ENCODE assay signal across 10 mouse cellular contexts in the genomic region with DNA sequence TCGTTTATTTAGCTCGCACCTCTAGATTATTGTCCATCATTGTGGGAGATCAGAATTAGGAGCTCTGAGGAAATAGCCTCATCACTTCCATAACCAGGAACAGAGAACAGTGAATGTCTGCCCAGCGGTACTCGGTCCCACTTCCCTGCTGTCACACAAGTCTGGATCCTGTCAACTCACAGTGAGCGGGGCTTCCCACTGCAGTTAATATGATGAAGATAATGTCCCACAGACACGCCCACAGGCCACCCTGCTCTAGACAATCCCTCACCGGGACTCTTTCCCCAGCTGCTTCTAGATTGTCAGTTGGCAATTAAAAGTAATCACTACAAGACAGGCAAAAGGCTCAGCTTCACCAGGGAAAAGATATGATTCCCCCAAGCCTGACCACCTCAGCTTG.
A peak's percentile ranks its signal among the peaks of the same experiment; 100 is the strongest.
DNase-seq lines count a peak whose midpoint lies in the region; ATAC-seq and TF ChIP-seq lines count a peak whose summit lies in the region.
"Had no signal": no experiment of that assay in that cellular context is flagged by ENCODE, and none has a peak within 500 bp of the region (broad histone marks: within the 10 kb centered on the region; RNA-seq: fewer than 3 reads in every experiment).

No protein-coding gene starts in this region.

- H3K4me1 ChIP-seq in intestine, embryonic 14.5 days (replicated peaks; ENCODE audit: control insufficient read depth, insufficient read depth, low read length): peaks cover 12% of the 10 kb centered on the region
- no peaks in the 10 kb centered on the region for H3K4me1 ChIP-seq in intestine, postnatal 0 days (replicated peaks; ENCODE audit: control insufficient read depth, insufficient read depth, low read length)
- H3K4me1 ChIP-seq in midbrain, embryonic 11.5 days (ENCODE audit: control insufficient read depth, insufficient read depth, low read length): no peaks in the 10 kb centered on the region
- no peaks in the 10 kb centered on the region for H3K4me1 ChIP-seq in midbrain, embryonic 16.5 days (ENCODE audit: control insufficient read depth, insufficient read depth, low read length)
- peaks cover 12% of the 10 kb centered on the region for H3K4me1 ChIP-seq in stomach, embryonic 14.5 days (ENCODE audit: control insufficient read depth, insufficient read depth, low read length)
- H3K4me1 ChIP-seq: embryonic facial prominence, embryonic 15.5 days; limb, embryonic 15.5 days had no signal

- no peak overlapping the region for H3K4me3 ChIP-seq in intestine, embryonic 14.5 days (ENCODE audit: low read depth, low read length)
- H3K4me3 ChIP-seq in intestine, postnatal 0 days (ENCODE audit: low read depth, low read length): no peak overlapping the region
- no peak overlapping the region for H3K4me3 ChIP-seq in midbrain, embryonic 11.5 days (ENCODE audit: low read depth, low read length)
- no peak overlapping the region for H3K4me3 ChIP-seq in midbrain, embryonic 16.5 days (ENCODE audit: low read depth, low read length)
- no peak overlapping the region for H3K4me3 ChIP-seq in stomach, embryonic 14.5 days (ENCODE audit: low read depth, low read length)
- H3K4me3 ChIP-seq: embryonic facial prominence, embryonic 15.5 days; limb, embryonic 15.5 days had no signal

- H3K4me2 ChIP-seq in intestine, embryonic 14.5 days (ENCODE audit: low read length): no peak overlapping the region
- no peak overlapping the region for H3K4me2 ChIP-seq in intestine, postnatal 0 days (replicated peaks; ENCODE audit: low read depth)
- H3K4me2 ChIP-seq in midbrain, embryonic 11.5 days: no peak overlapping the region
- H3K4me2 ChIP-seq in midbrain, embryonic 16.5 days (ENCODE audit: low read length): no peak overlapping the region
- H3K4me2 ChIP-seq in stomach, embryonic 14.5 days (replicated peaks; ENCODE audit: low read depth, low read length): no peak overlapping the region
- H3K4me2 ChIP-seq: embryonic facial prominence, embryonic 15.5 days; limb, embryonic 15.5 days had no signal

- H3K9ac ChIP-seq in intestine, embryonic 14.5 days (ENCODE audit: low read length): no peak overlapping the region
- H3K9ac ChIP-seq in intestine, postnatal 0 days (ENCODE audit: low read depth, low read length): no peak overlapping the region
- no peak overlapping the region for H3K9ac ChIP-seq in midbrain, embryonic 11.5 days (ENCODE audit: low read length)
- H3K9ac ChIP-seq in midbrain, embryonic 16.5 days (ENCODE audit: low read depth, low read length): no peak overlapping the region
- no peak overlapping the region for H3K9ac ChIP-seq in stomach, embryonic 14.5 days (replicated peaks; ENCODE audit: low read depth, low read length)
- H3K9ac ChIP-seq: embryonic facial prominence, embryonic 15.5 days; limb, embryonic 15.5 days had no signal

- peak; percentile 30 for DNase-seq in embryo, embryonic 10.5 days (ENCODE audit: low spot score)
- no peak for DNase-seq in embryo, embryonic 9.5 days (ENCODE audit: extremely low spot score)
- no peak for DNase-seq in intestine, embryonic 14.5 days (ENCODE audit: low spot score)
- DNase-seq in midbrain, embryonic 11.5 days (ENCODE audit: low spot score, missing footprints): peak; percentile 76
- no peak for DNase-seq in adrenal gland, postnatal 10 days

- peak overlapping the region; percentile 47; the same call in 1 of the 2 replicates for H3K27ac ChIP-seq in intestine, embryonic 14.5 days (ENCODE audit: low read depth)
- H3K27ac ChIP-seq in intestine, postnatal 0 days (ENCODE audit: low read depth, low read length): no peak overlapping the region
- no peak overlapping the region for H3K27ac ChIP-seq in midbrain, embryonic 11.5 days (ENCODE audit: low read depth, low read length)
- H3K27ac ChIP-seq in midbrain, embryonic 16.5 days (ENCODE audit: low read length): no peak overlapping the region
- peak overlapping the region; percentile 24; the same call in 1 of the 2 replicates for H3K27ac ChIP-seq in stomach, embryonic 14.5 days (ENCODE audit: low read length)
- H3K27ac ChIP-seq: embryonic facial prominence, embryonic 15.5 days; limb, embryonic 15.5 days had no signal

- ATAC-seq in intestine, embryonic 14.5 days (replicated peaks; ENCODE audit: low FRiP score, low TSS enrichment, low read depth): peak; percentile 63; the same call in 1 of the 2 replicates
- no peak for ATAC-seq in intestine, postnatal 0 days
- ATAC-seq in midbrain, embryonic 11.5 days (ENCODE audit: low FRiP score): no peak
- ATAC-seq in midbrain, embryonic 16.5 days: no peak
- no peak; the same call in 1 of the 2 replicates for ATAC-seq in stomach, embryonic 14.5 days (ENCODE audit: insufficient number of reproducible peaks, insufficient read depth, low FRiP score, low read depth)

- H3K27me3 ChIP-seq in intestine, embryonic 14.5 days (replicated peaks; ENCODE audit: control insufficient read depth, insufficient read depth, low read length): no peaks in the 10 kb centered on the region
- H3K27me3 ChIP-seq in intestine, postnatal 0 days (replicated peaks; ENCODE audit: control insufficient read depth, insufficient read depth, low read length): no peaks in the 10 kb centered on the region
- H3K27me3 ChIP-seq in midbrain, embryonic 11.5 days (ENCODE audit: control insufficient read depth, insufficient read depth, low read length): no peaks in the 10 kb centered on the region
- no peaks in the 10 kb centered on the region for H3K27me3 ChIP-seq in midbrain, embryonic 16.5 days (ENCODE audit: control insufficient read depth, insufficient read depth, low read depth, low read length)
- H3K27me3 ChIP-seq in stomach, embryonic 14.5 days (ENCODE audit: control insufficient read depth, insufficient read depth, low read length): no peaks in the 10 kb centered on the region
- H3K27me3 ChIP-seq: embryonic facial prominence, embryonic 15.5 days; limb, embryonic 15.5 days had no signal

- no peaks in the 10 kb centered on the region for H3K36me3 ChIP-seq in intestine, embryonic 14.5 days (ENCODE audit: control insufficient read depth, insufficient read depth, low read length)
- no peaks in the 10 kb centered on the region for H3K36me3 ChIP-seq in intestine, postnatal 0 days (ENCODE audit: control insufficient read depth, insufficient read depth)
- H3K36me3 ChIP-seq in midbrain, embryonic 11.5 days (ENCODE audit: control insufficient read depth, insufficient read depth, low read length): no peaks in the 10 kb centered on the region
- H3K36me3 ChIP-seq in midbrain, embryonic 16.5 days (ENCODE audit: control insufficient read depth, insufficient read depth, low read length): no peaks in the 10 kb centered on the region
- H3K36me3 ChIP-seq in stomach, embryonic 14.5 days (ENCODE audit: control insufficient read depth, insufficient read depth, low read length): no peaks in the 10 kb centered on the region
- H3K36me3 ChIP-seq: embryonic facial prominence, embryonic 15.5 days; limb, embryonic 15.5 days had no signal

- TF ChIP-seq CTCF in intestine, postnatal 0 days (IDR thresholded peaks at IDR 0.05; ENCODE audit: low read depth): no peak

- 32% methylated on average over 7 of the region's 7 CpGs for WGBS in intestine, embryonic 14.5 days
- WGBS in intestine, postnatal 0 days: 57% methylated on average over 7 of the region's 7 CpGs
- 72% methylated on average over 7 of the region's 7 CpGs for WGBS in midbrain, embryonic 11.5 days
- WGBS in midbrain, embryonic 16.5 days: 58% methylated on average over 7 of the region's 7 CpGs
- 49% methylated on average over 7 of the region's 7 CpGs for WGBS in stomach, embryonic 14.5 days

- no peaks in the 10 kb centered on the region for H3K9me3 ChIP-seq in intestine, embryonic 14.5 days (ENCODE audit: control insufficient read depth, low read length)
- no peaks in the 10 kb centered on the region for H3K9me3 ChIP-seq in intestine, postnatal 0 days (ENCODE audit: control insufficient read depth)
- H3K9me3 ChIP-seq in midbrain, embryonic 11.5 days (ENCODE audit: control insufficient read depth, low read length): no peaks in the 10 kb centered on the region
- no peaks in the 10 kb centered on the region for H3K9me3 ChIP-seq in midbrain, embryonic 16.5 days (replicated peaks; ENCODE audit: control insufficient read depth, low read length, poor library complexity, severe bottlenecking)
- no peaks in the 10 kb centered on the region for H3K9me3 ChIP-seq in stomach, embryonic 14.5 days (ENCODE audit: control insufficient read depth, low read depth, low read length)
- H3K9me3 ChIP-seq: embryonic facial prominence, embryonic 15.5 days; limb, embryonic 15.5 days had no signal

Comparison
In these comparisons a context has a peak if more than half of its experiments do, and no peak if none do; other contexts are left out.
1. DNase-seq: peak in embryo, embryonic 10.5 days (single experiment) and midbrain, embryonic 11.5 days (single experiment); none in embryo, embryonic 9.5 days (single experiment), intestine, embryonic 14.5 days (single experiment) and adrenal gland, postnatal 10 days (single experiment).
2. H3K27ac ChIP-seq: peak in intestine, embryonic 14.5 days (single experiment) and stomach, embryonic 14.5 days (single experiment); none in intestine, postnatal 0 days (single experiment), midbrain, embryonic 11.5 days (single experiment) and midbrain, embryonic 16.5 days (single experiment).